Mouse (Mus musculus): Measurements from ENCODE around the gene Snx9. TPM values are rescaled to one million over a fixed set of nuclear protein-coding genes. Genes with fewer than 3 reads are reported as not detected.

Gene Snx9
- polyA plus RNA-seq, 1 experiment from 2014 or later, result 7.5 TPM

Other genes with a start within 250 kb of the Snx9 start
- gene Synj2, start 100.0 kb downstream of the Snx9 start, polyA plus RNA-seq (2015; fragmentation: Nextera tagmentation; extraction: Ambion mirVana), result 0.74 and 1.1 TPM in 2 replicates
- gene Serac1, start 238.4 kb downstream of the Snx9 start, polyA plus RNA-seq (2015; fragmentation: Nextera tagmentation; extraction: Ambion mirVana), result 14.1 and 14.2 TPM in 2 replicates
- gene Gtf2h5, start 238.5 kb downstream of the Snx9 start, polyA plus RNA-seq (2015; fragmentation: Nextera tagmentation; extraction: Ambion mirVana), result 207 and 208 TPM in 2 replicates